Mouse (Mus musculus) cerebellum, adult 2 months (tissue): ENCODE data around the gene Dlk1. TPM values are rescaled to one million over a fixed set of nuclear protein-coding genes. Genes with fewer than 3 reads are reported as not detected.

Experiments used
- DNase-seq, 2 experiments: peaks; one replicate each; pipeline ENCODE4 v3.0.0; 2021
- H3K27ac ChIP-seq: fragments of 200-500 bp; 2 replicates; pipeline ENCODE4 v1.5.1; 2012; ENCODE audit warnings: low read length, control low read depth, inconsistent platforms; ENCODE audit not compliant: insufficient read depth
- H3K27me3 ChIP-seq: fragments of 200-500 bp; 2 replicates; pipeline ENCODE4 v1.6.1; 2012; ENCODE audit warnings: inconsistent platforms, mild to moderate bottlenecking, low read length, moderate library complexity; ENCODE audit not compliant: control insufficient read depth, insufficient read depth
- H3K4me1 ChIP-seq: fragments of 200-500 bp; 2 replicates; pipeline ENCODE4 v1.6.1; 2011; ENCODE audit warnings: low read length; ENCODE audit not compliant: control insufficient read depth, insufficient read depth
- H3K4me3 ChIP-seq: fragments of 200-500 bp; replicated peaks from 2 replicates; pipeline ENCODE3; 2011; ENCODE audit warnings: mild to moderate bottlenecking, low read depth, low read length, control low read depth; ENCODE audit not compliant: insufficient read depth
- CTCF ChIP-seq: fragments of 200-500 bp; IDR thresholded peaks from 2 replicates; pipeline ENCODE4 v1.5.1; 2011; ENCODE audit warnings: low read depth, mild to moderate bottlenecking, control low read depth, low read length, moderate library complexity, borderline replicate concordance; ENCODE audit not compliant: insufficient read depth
- POLR2A ChIP-seq: fragments of 200-500 bp; IDR thresholded peaks from 2 replicates; pipeline ENCODE4 v1.6.1; 2011; ENCODE audit warnings: low read length, control low read depth, borderline replicate concordance; ENCODE audit not compliant: insufficient read depth
- WGBS: fragments of 180-500 bp; shearing (Covaris S2); methylation state at CpG from one replicate; pipeline ENCODE4 v1.1.7; 2018; 5-methylcytosine and 5-hydroxymethylcytosine counted together
- polyA plus RNA-seq: library from polyadenylated mRNA; depleted of rRNA; stranded (reverse); fragments of >200 nt; gene quantifications from 2 replicates; pipeline ENCODE4 v1.2.3, GENCODE M21; 2012

Dlk1 gene
- polyA plus RNA-seq, 1 experiment, result 23.7 TPM

DNA sequence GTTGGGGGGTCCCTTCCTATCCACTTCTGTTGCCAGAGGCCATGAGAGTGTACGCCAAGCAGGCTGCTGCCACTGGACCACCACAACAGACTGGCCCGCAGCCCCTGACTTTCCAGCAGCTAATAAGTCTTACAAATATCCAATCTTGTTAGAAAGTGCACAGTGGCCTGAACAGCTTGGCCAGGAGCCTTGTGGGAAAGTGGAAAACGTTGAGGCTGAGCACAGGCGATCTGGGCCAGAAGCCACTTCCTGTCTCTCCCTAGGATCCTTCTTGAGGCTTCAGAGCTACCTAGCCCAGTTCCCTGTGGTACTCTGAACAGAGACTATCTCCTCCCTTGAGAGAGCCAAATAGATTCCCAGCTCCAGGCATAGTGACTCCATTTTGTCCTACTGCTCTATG, 39.3 kb upstream of the Dlk1 start:
- DNase-seq, result no peak
- WGBS, result 61% methylated on average over 4 of the region's 4 CpGs
- TF ChIP-seq POLR2A (no peak), CTCF (no peak)
- no peaks in the 10 kb centered on the region; the same call in 1 of the 2 replicates for H3K27me3 ChIP-seq
- no peak overlapping the region for H3K4me3 ChIP-seq
- no peaks in the 10 kb centered on the region for H3K4me1 ChIP-seq
- no peak overlapping the region for H3K27ac ChIP-seq

GRCm38 (mm10) chr12:109416681-109417080, 35.9 kb upstream of the Dlk1 start:
- WGBS, result 88% methylated on average over 5 of the region's 5 CpGs
- Histone ChIP-seq H3K27ac (no peak overlapping the region), H3K27me3 (no peaks in the 10 kb centered on the region; the same call in 1 of the 2 replicates), H3K4me3 (no peak overlapping the region), H3K4me1 (no peaks in the 10 kb centered on the region)
- TF ChIP-seq CTCF (no peak), POLR2A (no peak)
- DNase-seq, result no peak

DNA sequence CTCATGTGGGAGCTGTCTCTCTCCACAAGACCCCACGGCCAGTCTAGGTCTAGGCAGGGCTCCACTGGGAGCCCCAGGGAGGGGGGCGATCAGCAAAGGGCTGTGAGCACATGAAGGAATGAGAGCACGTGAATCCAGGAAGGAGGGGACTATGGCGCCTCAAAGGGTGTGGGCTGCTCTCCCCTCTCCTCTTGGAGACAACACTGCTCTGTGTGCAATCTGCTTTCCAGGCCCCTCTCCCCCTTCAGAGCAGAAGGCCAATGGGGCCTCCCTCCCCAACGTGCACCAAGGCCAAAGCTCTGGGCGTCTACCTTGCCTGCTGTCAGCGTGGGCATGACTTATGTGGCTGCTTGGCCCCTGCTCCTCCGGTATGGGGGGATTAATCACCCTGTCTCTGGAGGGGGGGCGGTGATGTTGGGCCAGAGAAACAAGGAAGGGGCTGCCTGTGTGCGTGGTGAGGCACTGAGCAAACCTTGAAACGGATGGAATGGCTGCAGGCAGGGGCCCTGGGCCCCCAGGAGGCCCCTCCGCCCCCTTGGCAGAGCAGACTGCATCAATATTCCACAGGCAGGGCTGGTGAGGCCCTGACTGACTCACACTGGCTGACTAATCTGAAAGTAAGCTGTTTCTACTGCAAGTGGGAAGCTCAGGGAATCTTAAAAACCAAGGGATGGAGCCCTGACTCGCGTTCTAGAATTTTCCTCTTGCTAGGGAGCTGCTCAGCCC, 35.0 kb upstream of the Dlk1 start:
- no peak overlapping the region for H3K27ac ChIP-seq
- WGBS, result 48% methylated on average over 14 of the region's 14 CpGs
- H3K4me1 ChIP-seq, result no peaks in the 10 kb centered on the region
- no peak for DNase-seq
- no peak overlapping the region for H3K4me3 ChIP-seq
- no peak for TF ChIP-seq CTCF
- no peaks in the 10 kb centered on the region; the same call in 1 of the 2 replicates for H3K27me3 ChIP-seq

DNA sequence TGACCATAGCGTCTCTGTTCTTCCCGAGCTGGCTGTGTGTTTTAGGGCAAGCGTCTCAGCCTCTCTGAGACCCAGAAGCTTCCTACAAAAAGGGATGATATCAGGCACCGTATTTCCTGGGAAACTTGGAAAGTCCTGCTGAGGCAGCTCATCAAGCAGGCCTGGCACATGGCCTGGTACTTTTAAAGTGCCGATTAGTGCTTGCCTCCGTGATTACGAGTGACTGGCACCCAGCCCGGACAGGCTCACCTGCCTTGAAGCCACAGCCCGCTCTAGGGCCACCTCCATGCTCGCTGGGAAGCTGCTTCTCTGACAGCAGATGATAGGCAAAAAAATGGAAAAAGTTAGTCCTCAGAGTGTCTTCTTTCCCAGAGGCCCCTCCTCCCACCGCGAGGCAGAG, 32.6 kb upstream of the Dlk1 start:
- 31% methylated on average over 12 of the region's 12 CpGs for WGBS
- DNase-seq, result no peak
- H3K4me1 ChIP-seq, result no peaks in the 10 kb centered on the region
- H3K27me3 ChIP-seq, result no peaks in the 10 kb centered on the region
- no peak overlapping the region for H3K4me3 ChIP-seq
- H3K27ac ChIP-seq, result no peak overlapping the region
- TF ChIP-seq POLR2A, result no peak
- no peak for TF ChIP-seq CTCF

GRCm38 (mm10) chr12:109423163-109423562, 29.5 kb upstream of the Dlk1 start:
- Histone ChIP-seq H3K4me1 (no peaks in the 10 kb centered on the region), H3K27ac (no peak overlapping the region), H3K4me3 (no peak overlapping the region), H3K27me3 (no peaks in the 10 kb centered on the region)
- no peak for TF ChIP-seq POLR2A
- TF ChIP-seq CTCF, result no peak
- 47% methylated on average over 2 of the region's 2 CpGs for WGBS
- DNase-seq, result no peak

- TF ChIP-seq POLR2A, result no peak
- no peak for TF ChIP-seq CTCF
- 57% methylated on average over 4 of the region's 4 CpGs for WGBS
- DNase-seq, result no peak
- H3K4me3 ChIP-seq, result no peak overlapping the region
- no peaks in the 10 kb centered on the region for H3K27me3 ChIP-seq
- no peaks in the 10 kb centered on the region for H3K4me1 ChIP-seq
- no peak overlapping the region for H3K27ac ChIP-seq
Measured at GRCm38 (mm10) chr12:109423716-109424429, 28.8 kb upstream of the Dlk1 start.

DNA sequence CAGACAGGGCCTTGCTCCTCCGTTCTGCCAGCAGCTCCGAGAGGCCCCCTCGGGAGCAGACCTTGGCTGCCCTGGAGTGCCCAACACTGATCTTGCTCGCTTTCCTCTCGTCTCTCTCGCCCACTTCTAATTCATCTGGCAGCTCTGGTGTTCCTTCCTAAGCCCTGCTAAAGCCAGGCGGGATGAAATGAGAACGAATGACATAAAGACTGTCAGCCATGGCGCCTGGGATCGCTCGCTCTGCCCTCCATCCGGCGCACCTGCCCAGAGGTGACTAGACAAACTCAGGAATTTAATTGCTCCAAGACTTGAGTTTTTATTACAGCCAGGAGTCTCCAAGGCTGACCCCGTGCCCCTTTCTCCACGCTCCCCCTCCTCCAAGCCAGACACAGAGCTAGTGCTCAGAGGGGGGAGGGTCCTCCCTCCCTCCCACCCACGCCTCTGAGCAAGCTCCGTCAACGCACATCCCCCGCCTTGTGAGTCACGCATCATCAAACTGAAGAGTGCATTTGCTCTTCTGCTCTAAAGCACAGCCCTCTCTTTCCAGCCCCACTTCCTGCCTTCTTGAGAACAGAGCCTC, 27.8 kb upstream of the Dlk1 start:
- Histone ChIP-seq H3K27me3 (no peaks in the 10 kb centered on the region), H3K27ac (no peak overlapping the region), H3K4me1 (no peaks in the 10 kb centered on the region), H3K4me3 (no peak overlapping the region)
- DNase-seq, result no peak
- no peak for TF ChIP-seq CTCF
- 13% methylated on average over 20 of the region's 20 CpGs for WGBS

GRCm38 (mm10) chr12:109425982-109426381, 26.6 kb upstream of the Dlk1 start:
- Histone ChIP-seq H3K4me3 (no peak overlapping the region), H3K27me3 (no peaks in the 10 kb centered on the region), H3K4me1 (no peaks in the 10 kb centered on the region), H3K27ac (no peak overlapping the region)
- TF ChIP-seq CTCF (no peak), POLR2A (no peak)
- DNase-seq, result no peak
- 82% methylated on average over 12 of the region's 12 CpGs for WGBS
